Mouse (Mus musculus) heart, embryonic 12.5 days (tissue): ENCODE data around the gene Fut1. TPM values are rescaled to one million over a fixed set of nuclear protein-coding genes. Genes with fewer than 3 reads are reported as not detected.
A peak's percentile ranks its signal among the peaks of the same experiment; 100 is the strongest.

Experiments
- ATAC-seq: fragments of 200-750 bp; cut with Nextera tagmentation; 2 replicates; pipeline ENCODE4 v1.8.0; 2017; ENCODE audit warnings: moderate TSS enrichment, moderate library complexity; ENCODE audit not compliant: insufficient number of reproducible peaks, low FRiP score
- H3K27ac ChIP-seq: fragments of 300-500 bp; sonication (generic); 2 replicates; pipeline ENCODE4 v1.5.1; 2016; ENCODE audit warnings: mild to moderate bottlenecking, moderate library complexity; ENCODE audit not compliant: poor library complexity, severe bottlenecking
- H3K27me3 ChIP-seq: fragments of 300-500 bp; sonication (generic); replicated peaks from 2 replicates; pipeline ENCODE4 v1.6.1; 2016; ENCODE audit warnings: mild to moderate bottlenecking, moderate library complexity
- H3K36me3 ChIP-seq: fragments of 300-500 bp; sonication (generic); 2 replicates; pipeline ENCODE4 v1.6.1; 2016; ENCODE audit warnings: mild to moderate bottlenecking, moderate library complexity
- H3K4me1 ChIP-seq: fragments of 300-500 bp; sonication (generic); replicated peaks from 2 replicates; pipeline ENCODE4 v1.6.1; 2016; ENCODE audit warnings: mild to moderate bottlenecking
- H3K4me2 ChIP-seq: fragments of 300-500 bp; sonication (generic); 2 replicates; pipeline ENCODE4 v1.6.1; 2016; ENCODE audit warnings: mild to moderate bottlenecking, moderate library complexity
- H3K4me3 ChIP-seq: fragments of 300-500 bp; sonication (generic); 2 replicates; pipeline ENCODE4 v1.5.1; 2016; ENCODE audit warnings: mild to moderate bottlenecking
- H3K9ac ChIP-seq: fragments of 300-500 bp; sonication (generic); 2 replicates; pipeline ENCODE4 v1.6.1; 2016; ENCODE audit warnings: mild to moderate bottlenecking, moderate library complexity
- H3K9me3 ChIP-seq: fragments of 300-500 bp; sonication (generic); replicated peaks from 2 replicates; pipeline ENCODE4 v1.6.1; 2016; ENCODE audit warnings: mild to moderate bottlenecking, moderate library complexity
- WGBS: fragments of 180-500 bp; shearing (Covaris S2); methylation state at CpG from one replicate; pipeline ENCODE4 v1.1.7; 2016; 5-methylcytosine and 5-hydroxymethylcytosine counted together
- polyA plus RNA-seq: library from polyadenylated mRNA; unstranded; fragments of >200 nt; fragmentation: Nextera tagmentation; extraction: Ambion mirVana; gene quantifications from 2 replicates; pipeline ENCODE4 v1.2.1, GENCODE M21; 2016

Fut1 gene
- not detected in 2 replicates for polyA plus RNA-seq

GRCm38 (mm10) chr7:45617042-45617695 lies at the start of gene Fut1:
Gene Fut1, plus strand, starts transcription at chr7:45617289.
- Histone ChIP-seq H3K36me3 (no peaks in the 10 kb centered on the region), H3K27me3 (peaks cover 62% of the 10 kb centered on the region), H3K4me2 (peak within 1 kb of the TSS; percentile 6; the same call in 1 of the 2 replicates), H3K9ac (no peak within 1 kb of the TSS), H3K4me1 (peaks cover 7% of the 10 kb centered on the region), H3K4me3 (no peak within 1 kb of the TSS; the same call in 1 of the 2 replicates), H3K9me3 (no peaks in the 10 kb centered on the region), H3K27ac (no peak within 1 kb of the TSS)
- WGBS, result 11% methylated on average over 31 of the region's 31 CpGs
- ATAC-seq, result no peak

DNA sequence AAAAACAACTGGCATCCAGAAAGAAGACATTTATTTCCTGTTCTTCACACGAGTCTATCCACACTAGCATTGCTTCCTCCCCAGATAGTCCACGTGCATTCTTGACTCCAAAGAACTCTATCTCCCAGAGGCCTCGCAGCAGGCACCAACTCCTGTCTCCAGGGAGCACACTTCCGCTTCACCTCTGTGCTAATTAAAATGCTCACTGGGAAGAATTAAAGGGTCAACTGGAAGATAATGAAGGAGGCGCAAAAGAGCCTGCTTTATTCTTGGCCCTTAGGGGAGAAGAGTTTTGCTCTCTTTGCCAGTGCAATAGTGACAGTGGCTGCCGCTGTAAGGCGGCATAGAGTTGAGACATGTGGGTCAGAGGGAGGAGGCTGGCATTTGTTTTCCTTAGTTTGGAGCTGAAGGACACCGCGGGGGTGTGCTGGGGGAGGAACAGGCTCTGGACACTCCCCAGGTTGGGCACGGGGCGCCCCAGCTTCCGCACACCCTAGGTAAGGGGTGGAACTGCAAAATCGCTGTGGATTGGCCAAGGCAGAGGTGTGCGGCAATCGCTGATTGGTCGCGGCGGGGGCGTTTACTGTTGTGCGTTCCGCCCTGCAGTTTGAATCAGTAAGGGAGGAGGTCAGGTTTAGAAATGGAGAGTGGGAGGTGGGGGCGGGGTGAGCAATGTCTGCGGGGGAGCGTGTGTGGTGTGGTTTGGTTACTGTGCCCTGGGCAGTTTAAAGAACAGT lies 49.1 kb upstream of the Fut1 start:
- Histone ChIP-seq H3K36me3 (no peaks in the 10 kb centered on the region), H3K27ac (peak overlapping the region; percentile 82), H3K4me1 (peaks cover 33% of the 10 kb centered on the region), H3K4me2 (peak overlapping the region; percentile 86), H3K9ac (peak overlapping the region; percentile 65), H3K4me3 (peak overlapping the region; percentile 56), H3K27me3 (no peaks in the 10 kb centered on the region), H3K9me3 (no peaks in the 10 kb centered on the region)
- peak; percentile 95 for ATAC-seq
- WGBS, result under 1% methylated on average over 24 of the region's 24 CpGs

- Histone ChIP-seq H3K4me2 (peak overlapping the region; percentile 86), H3K9ac (peak overlapping the region; percentile 50; the same call in 1 of the 2 replicates), H3K36me3 (no peaks in the 10 kb centered on the region), H3K27ac (peak overlapping the region; percentile 82), H3K9me3 (no peaks in the 10 kb centered on the region), H3K4me3 (peak overlapping the region; percentile 56), H3K4me1 (peaks cover 34% of the 10 kb centered on the region), H3K27me3 (no peaks in the 10 kb centered on the region)
- WGBS, result 66% methylated on average over 10 of the region's 10 CpGs
- 0 out of 2 replicates have a peak, but pooled peaks have one; percentile 1 for ATAC-seq
Observed at GRCm38 (mm10) chr7:45568601-45569473, 48.3 kb upstream of the Fut1 start.

GRCm38 (mm10) chr7:45570103-45570741 lies 46.9 kb upstream of the Fut1 start, which contains the start of gene Bcat2:
Gene Bcat2, plus strand, starts transcription at chr7:45570153.
- no peaks in the 10 kb centered on the region for H3K36me3 ChIP-seq
- ATAC-seq, result peak; percentile 79
- H3K4me3 ChIP-seq, result peak within 1 kb of the TSS; percentile 71
- H3K27me3 ChIP-seq, result no peaks in the 10 kb centered on the region
- H3K4me2 ChIP-seq, result peak within 1 kb of the TSS; percentile 79
- under 1% methylated on average over 42 of the region's 42 CpGs for WGBS
- H3K4me1 ChIP-seq, result peaks cover 42% of the 10 kb centered on the region
- H3K9ac ChIP-seq, result peak within 1 kb of the TSS; percentile 81
- no peaks in the 10 kb centered on the region for H3K9me3 ChIP-seq
- peak within 1 kb of the TSS; percentile 81 for H3K27ac ChIP-seq

DNA sequence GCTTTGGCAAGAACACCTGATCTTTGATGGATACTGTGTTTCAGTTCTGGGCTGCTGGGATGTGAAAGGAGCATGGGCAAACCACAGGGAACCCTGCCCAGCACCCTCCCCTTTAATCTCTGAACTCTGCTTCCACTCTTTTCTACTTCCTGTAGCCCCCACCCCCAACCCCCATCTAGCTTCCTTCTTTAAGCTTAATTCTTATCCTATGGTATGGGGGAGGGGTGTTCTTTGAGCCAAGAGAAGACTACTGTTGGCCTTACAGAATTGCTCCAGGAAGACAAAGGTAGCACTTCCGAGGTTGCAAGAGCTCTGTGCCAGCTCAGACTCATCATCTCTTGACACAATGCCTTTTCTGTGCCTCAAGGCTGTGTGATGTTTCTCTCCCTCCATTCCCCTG lies 45.1 kb upstream of the Fut1 start:
- ATAC-seq, result no peak
- Histone ChIP-seq H3K36me3 (peaks cover 15% of the 10 kb centered on the region), H3K4me2 (peak overlapping the region; percentile 79), H3K4me3 (no peak overlapping the region), H3K9ac (no peak overlapping the region), H3K27me3 (no peaks in the 10 kb centered on the region), H3K4me1 (peaks cover 42% of the 10 kb centered on the region), H3K9me3 (no peaks in the 10 kb centered on the region), H3K27ac (no peak overlapping the region)
- WGBS, result 52% methylated on average over 1 of the region's 1 CpGs

- WGBS, result 69% methylated on average over 8 of the region's 8 CpGs
- Histone ChIP-seq H3K27me3 (no peaks in the 10 kb centered on the region), H3K4me2 (no peak overlapping the region), H3K27ac (no peak overlapping the region), H3K9ac (no peak overlapping the region), H3K36me3 (peaks cover 31% of the 10 kb centered on the region), H3K4me1 (peaks cover 27% of the 10 kb centered on the region), H3K9me3 (no peaks in the 10 kb centered on the region), H3K4me3 (no peak overlapping the region)
- no peak for ATAC-seq
Observed at GRCm38 (mm10) chr7:45573954-45574353, 43.1 kb upstream of the Fut1 start.

GRCm38 (mm10) chr7:45574472-45575379 lies 42.4 kb upstream of the Fut1 start:
- WGBS, result 79% methylated on average over 15 of the region's 15 CpGs

GRCm38 (mm10) chr7:45585923-45586322 lies 31.2 kb upstream of the Fut1 start:
- H3K4me3 ChIP-seq, result no peak overlapping the region
- ATAC-seq, result no peak
- H3K27ac ChIP-seq, result no peak overlapping the region
- H3K27me3 ChIP-seq, result no peaks in the 10 kb centered on the region
- WGBS, result 89% methylated on average over 6 of the region's 6 CpGs
- no peak overlapping the region for H3K4me2 ChIP-seq
- peaks cover 10% of the 10 kb centered on the region; the same call in 1 of the 2 replicates for H3K4me1 ChIP-seq
- H3K9me3 ChIP-seq, result 0 out of 2 replicates have a peak, but pooled peaks cover 3% of the 10 kb centered on the region
- peaks cover 41% of the 10 kb centered on the region for H3K36me3 ChIP-seq
- H3K9ac ChIP-seq, result no peak overlapping the region

More at GRCm38 (mm10) chr7:45574472-45575379, 42.4 kb upstream of the Fut1 start:
- Histone ChIP-seq H3K9ac (no peak overlapping the region; the same call in 1 of the 2 replicates), H3K4me3 (no peak overlapping the region), H3K27ac (no peak overlapping the region), H3K4me1 (peaks cover 25% of the 10 kb centered on the region), H3K36me3 (peaks cover 31% of the 10 kb centered on the region), H3K27me3 (no peaks in the 10 kb centered on the region), H3K9me3 (no peaks in the 10 kb centered on the region), H3K4me2 (no peak overlapping the region)
- ATAC-seq, result no peak

DNA sequence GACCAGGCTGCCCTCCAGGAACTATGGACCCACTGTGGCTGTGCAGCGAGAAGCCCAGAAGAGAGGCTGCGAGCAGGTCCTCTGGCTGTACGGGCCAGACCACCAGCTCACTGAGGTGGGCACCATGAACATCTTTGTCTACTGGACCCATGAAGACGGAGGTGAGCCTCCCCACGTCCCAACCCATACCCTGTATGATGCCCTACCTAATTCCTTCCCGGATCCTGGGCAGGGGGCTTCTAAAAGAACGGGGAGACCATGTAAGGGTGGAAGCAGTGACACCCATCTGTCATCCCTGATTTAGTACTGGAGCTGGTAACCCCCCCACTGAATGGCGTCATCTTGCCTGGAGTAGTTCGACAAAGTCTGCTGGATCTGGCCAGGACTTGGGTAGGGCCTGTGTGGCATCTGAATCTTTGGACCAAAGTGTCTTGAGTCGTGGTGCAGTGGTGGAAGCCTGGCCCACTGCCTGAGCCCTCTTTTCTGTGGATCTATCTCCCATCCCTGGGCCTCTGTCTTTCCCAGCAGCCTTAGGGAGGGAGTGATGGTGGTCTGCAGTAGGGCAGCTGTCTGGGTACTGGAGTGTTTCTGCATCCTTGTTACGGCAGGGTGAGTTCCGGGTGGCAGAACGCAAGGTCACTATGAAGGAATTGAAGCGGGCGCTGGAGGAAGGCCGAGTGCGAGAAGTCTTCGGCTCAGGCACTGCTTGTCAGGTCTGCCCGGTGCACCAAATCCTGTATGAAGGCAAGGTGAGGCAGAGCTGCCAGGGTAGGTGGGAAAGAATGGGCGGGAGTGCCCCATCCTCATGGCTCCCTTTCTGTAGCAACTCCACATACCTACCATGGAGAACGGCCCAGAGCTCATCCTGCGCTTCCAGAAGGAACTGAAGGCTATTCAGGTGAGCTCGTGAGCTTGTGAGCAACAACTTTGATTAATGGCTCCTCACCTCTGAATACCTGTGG lies 29.2 kb upstream of the Fut1 start:
- Histone ChIP-seq H3K27me3 (no peaks in the 10 kb centered on the region), H3K4me3 (no peak overlapping the region), H3K9me3 (0 out of 2 replicates have a peak, but pooled peaks cover 3% of the 10 kb centered on the region), H3K9ac (no peak overlapping the region), H3K36me3 (peaks cover 40% of the 10 kb centered on the region), H3K4me1 (peaks cover 10% of the 10 kb centered on the region; the same call in 1 of the 2 replicates), H3K4me2 (no peak overlapping the region), H3K27ac (no peak overlapping the region)
- ATAC-seq, result no peak
- WGBS, result 91% methylated on average over 23 of the region's 23 CpGs
